Mouse (Mus musculus) cerebellum, adult 9-11 months (tissue): ENCODE results near the gene Kif20b.

Source experiments
- DNase-seq: peaks from one replicate; pipeline ENCODE4 v3.0.0; 2022

Kif20b gene

GRCm38 (mm10) chr19:34921652-34922602 is at the start of gene Kif20b:
Kif20b (plus strand) TSS chr19:34922361.
- peak; percentile 85 for DNase-seq

- DNase-seq = no peak
These were observed 45.5 kb upstream of the Kif20b start for GRCm38 (mm10) chr19:34876676-34877075.

GRCm38 (mm10) chr19:34877898-34878602 is 44.1 kb upstream of the Kif20b start:
- DNase-seq = peak; percentile 88

- peak; percentile 78 for DNase-seq
These were observed 43.3 kb upstream of the Kif20b start, which contains the start of gene Pank1 for GRCm38 (mm10) chr19:34878603-34879541. Pank1 (minus strand) TSS chr19:34879455.

GRCm38 (mm10) chr19:34879624-34880023 is 42.5 kb upstream of the Kif20b start:
- DNase-seq = no peak

- DNase-seq = no peak
These were observed 41.0 kb upstream of the Kif20b start for GRCm38 (mm10) chr19:34881160-34881559.

GRCm38 (mm10) chr19:34882443-34882842 is 39.7 kb upstream of the Kif20b start:
- DNase-seq = no peak

GRCm38 (mm10) chr19:34883526-34884224 is 38.5 kb upstream of the Kif20b start:
- DNase-seq = no peak

GRCm38 (mm10) chr19:34886324-34886723 is 35.8 kb upstream of the Kif20b start:
- no peak for DNase-seq

GRCm38 (mm10) chr19:34890981-34891380 is 31.2 kb upstream of the Kif20b start:
- DNase-seq = no peak

GRCm38 (mm10) chr19:34891590-34891989 is 30.6 kb upstream of the Kif20b start:
- DNase-seq = no peak

- DNase-seq = no peak
These were observed 27.1 kb upstream of the Kif20b start for GRCm38 (mm10) chr19:34895082-34895481.

GRCm38 (mm10) chr19:34897082-34897965 is 24.8 kb upstream of the Kif20b start:
- no peak for DNase-seq

GRCm38 (mm10) chr19:34898941-34899340 is 23.2 kb upstream of the Kif20b start:
- no peak for DNase-seq

- no peak for DNase-seq
These were observed 20.9 kb upstream of the Kif20b start for GRCm38 (mm10) chr19:34901266-34901665.

- no peak for DNase-seq
These were observed 20.4 kb upstream of the Kif20b start for GRCm38 (mm10) chr19:34901735-34902134.

GRCm38 (mm10) chr19:34904032-34904431 is 18.1 kb upstream of the Kif20b start:
- no peak for DNase-seq

GRCm38 (mm10) chr19:34905424-34905823 is 16.7 kb upstream of the Kif20b start:
- DNase-seq = no peak

GRCm38 (mm10) chr19:34906772-34907171 is 15.4 kb upstream of the Kif20b start:
- no peak for DNase-seq

GRCm38 (mm10) chr19:34912366-34912765 is 9.8 kb upstream of the Kif20b start:
- no peak for DNase-seq

GRCm38 (mm10) chr19:34920066-34920465 is 2.1 kb upstream of the Kif20b start:
- DNase-seq = no peak
